Mouse (Mus musculus) C2C12 (cell line): Measurements from ENCODE around the gene Zfand2b.

Experiments used
- CTCF ChIP-seq: IDR thresholded peaks from one replicate; pipeline ENCODE4 v1.5.1; 2011; ENCODE audit not compliant: control insufficient read depth, insufficient read depth, insufficient read length
- MAX ChIP-seq: IDR thresholded peaks from one replicate; pipeline ENCODE4 v1.6.1; 2011; ENCODE audit warnings: mild to moderate bottlenecking, control low read depth
- MYOD1 ChIP-seq: IDR thresholded peaks from one replicate; pipeline ENCODE4 v1.6.1; 2011; ENCODE audit warnings: low read depth; ENCODE audit not compliant: control insufficient read depth, insufficient read length
- MYOG ChIP-seq: IDR thresholded peaks from one replicate; pipeline ENCODE4 v1.6.1; 2011; ENCODE audit not compliant: control insufficient read depth, insufficient read length; ENCODE audit errors: extremely low read depth
- USF1 ChIP-seq: IDR thresholded peaks from one replicate; pipeline ENCODE4 v1.6.1; 2011; ENCODE audit warnings: low read depth, mild to moderate bottlenecking, control low read depth, moderate library complexity

DNA sequence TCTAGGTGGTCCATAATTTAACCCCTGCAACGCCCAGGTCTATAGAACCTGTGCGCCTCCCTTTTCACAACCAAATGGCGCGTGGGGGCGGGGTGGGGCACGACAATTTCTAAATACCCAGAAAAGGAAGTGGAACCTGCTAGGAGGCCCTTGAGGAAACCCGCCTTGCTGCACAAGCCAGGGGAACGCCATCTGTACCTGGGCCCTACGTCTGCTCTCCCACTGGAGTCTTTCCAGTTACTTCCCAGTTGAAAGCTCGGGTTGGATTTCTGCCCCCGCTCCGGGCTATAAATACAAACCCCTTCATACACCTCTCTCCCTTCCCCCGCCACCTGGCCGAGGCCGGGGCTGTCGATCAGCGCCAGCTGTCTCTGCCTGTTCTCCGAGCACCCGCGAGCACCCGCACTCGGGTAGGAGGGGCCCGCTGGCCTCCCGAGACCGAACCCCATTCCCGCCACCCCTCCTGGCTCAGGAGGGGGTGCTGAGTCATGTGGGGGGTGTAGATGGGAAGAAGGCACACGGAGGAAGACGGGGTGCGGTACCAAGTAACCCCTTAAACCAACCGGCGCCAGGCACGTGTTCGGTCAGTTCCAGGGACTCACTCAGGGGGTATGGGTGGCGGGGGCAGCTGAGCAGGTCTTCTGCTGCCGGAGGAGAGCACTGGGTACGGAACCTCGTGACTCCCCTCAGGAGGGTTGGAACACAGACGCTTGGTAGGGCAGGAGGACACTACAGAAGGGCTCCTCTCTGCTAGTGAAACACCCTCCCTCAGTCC is 50.0 kb downstream of the Zfand2b start:
- TF ChIP-seq CTCF (no peak), MYOG (no peak), MAX (peak; percentile 24), USF1 (no peak), MYOD1 (peak; percentile 68)
